8 mouse cellular contexts compared by ENCODE assay signal in genomic region chr2:153047828-153048465, GRCm38 (mm10). TPM values are rescaled to one million over a fixed set of nuclear protein-coding genes. Genes with fewer than 3 reads are reported as not detected.
DNase-seq lines count a peak whose midpoint lies in the region; ATAC-seq and TF ChIP-seq lines count a peak whose summit lies in the region.

No protein-coding gene starts in this region.

- no peak overlapping the region for H3K9ac ChIP-seq in embryonic facial prominence, embryonic 14.5 days (ENCODE audit: low read depth, low read length)
- no peak overlapping the region for H3K9ac ChIP-seq in lung, postnatal 0 days (replicated peaks; ENCODE audit: low read depth)

- DNase-seq in cerebellum, adult 11 months: peak; percentile 74
- peak; percentile 56 for DNase-seq in 3T3-L1 (ENCODE audit: low read depth, low spot score)
- DNase-seq in adrenal gland, postnatal 25 days: peak; percentile 64
- peak; percentile 41 for DNase-seq in embryonic facial prominence, embryonic 14.5 days (ENCODE audit: low spot score)
- DNase-seq in kidney, postnatal 10 days: peak; percentile 72
- peak; percentile 44 for DNase-seq in lung, postnatal 0 days (ENCODE audit: low spot score)
- peak; percentile 45 to 78 for DNase-seq in spleen, postnatal 4 days (ENCODE audit: low spot score in 2 of 2)

- TF ChIP-seq EP300 in lung, postnatal 0 days (IDR thresholded peaks at IDR 0.05): no peak

- no peaks in the 10 kb centered on the region for H3K36me3 ChIP-seq in embryonic facial prominence, embryonic 14.5 days (ENCODE audit: control insufficient read depth, insufficient read depth, low read length)
- H3K36me3 ChIP-seq in lung, postnatal 0 days (ENCODE audit: insufficient read depth, low read length): no peaks in the 10 kb centered on the region

- TF ChIP-seq CTCF in lung, postnatal 0 days (IDR thresholded peaks at IDR 0.05): peak; percentile 88

- H3K4me3 ChIP-seq in embryonic facial prominence, embryonic 14.5 days (ENCODE audit: low read depth, low read length): no peak overlapping the region
- H3K4me3 ChIP-seq in lung, postnatal 0 days (ENCODE audit: low read depth, low read length): no peak overlapping the region

- H3K4me1 ChIP-seq in embryonic facial prominence, embryonic 14.5 days (ENCODE audit: control insufficient read depth, insufficient read depth, low read length): peaks cover 17% of the 10 kb centered on the region
- no peaks in the 10 kb centered on the region for H3K4me1 ChIP-seq in lung, postnatal 0 days (ENCODE audit: insufficient read depth, low read depth, low read length)

- H3K27ac ChIP-seq in embryonic facial prominence, embryonic 14.5 days (replicated peaks; ENCODE audit: low read depth, low read length): no peak overlapping the region
- H3K27ac ChIP-seq in lung, postnatal 0 days (ENCODE audit: low read length): no peak overlapping the region

- 45% methylated on average over 17 of the region's 17 CpGs for WGBS in embryonic facial prominence, embryonic 14.5 days
- 36% methylated on average over 17 of the region's 17 CpGs for WGBS in lung, postnatal 0 days

- ATAC-seq in cerebellum, adult (ENCODE audit: insufficient number of reproducible peaks, low FRiP score, low TSS enrichment): no peak
- ATAC-seq in embryonic facial prominence, embryonic 14.5 days (ENCODE audit: low read depth): no peak
- peak; percentile 26; the same call in 1 of the 2 replicates for ATAC-seq in lung, postnatal 0 days

- no peak overlapping the region for H3K4me2 ChIP-seq in embryonic facial prominence, embryonic 14.5 days (ENCODE audit: low read depth, low read length)
- no peak overlapping the region for H3K4me2 ChIP-seq in lung, postnatal 0 days (replicated peaks; ENCODE audit: low read depth, low read length)

- H3K9me3 ChIP-seq in embryonic facial prominence, embryonic 14.5 days (ENCODE audit: control insufficient read depth, low read length): no peaks in the 10 kb centered on the region
- no peaks in the 10 kb centered on the region for H3K9me3 ChIP-seq in lung, postnatal 0 days (ENCODE audit: low read length)

- H3K27me3 ChIP-seq in embryonic facial prominence, embryonic 14.5 days (replicated peaks; ENCODE audit: control insufficient read depth, insufficient read depth, low read length): peaks cover 21% of the 10 kb centered on the region
- peaks cover 11% of the 10 kb centered on the region; the same call in 1 of the 2 replicates for H3K27me3 ChIP-seq in lung, postnatal 0 days (replicated peaks; ENCODE audit: insufficient read depth, low read length)

RNA-seq across cellular contexts. Expression of gene Xkr7, which starts 16.3 kb away (rescaled TPM):
- 0.57 and 1.4 TPM in 2 replicates for total RNA-seq in adrenal gland, postnatal 25 days (2021)
- polyA plus RNA-seq in embryonic facial prominence, embryonic 14.5 days (2014; fragmentation: Nextera tagmentation; extraction: Ambion mirVana): 0.06 and 0.07 TPM in 2 replicates
- not detected in 2 replicates for polyA plus RNA-seq in lung, postnatal 0 days (2015; fragmentation: Nextera tagmentation; extraction: Ambion mirVana)

RNA-seq across cellular contexts. Expression of gene Ccm2l, which starts 17.8 kb away (rescaled TPM):
- 13.6 and 16.0 TPM in 2 replicates for total RNA-seq in adrenal gland, postnatal 25 days (2021)
- polyA plus RNA-seq in embryonic facial prominence, embryonic 14.5 days (2014; fragmentation: Nextera tagmentation; extraction: Ambion mirVana): 2.7 and 2.9 TPM in 2 replicates
- 10.7 and 11.1 TPM in 2 replicates for polyA plus RNA-seq in lung, postnatal 0 days (2015; fragmentation: Nextera tagmentation; extraction: Ambion mirVana)

RNA-seq across cellular contexts. Expression of gene Pdrg1, which starts 32.7 kb away (rescaled TPM):
- 163 and 187 TPM in 2 replicates for total RNA-seq in adrenal gland, postnatal 25 days (2021)
- 88.8 and 91.4 TPM in 2 replicates for polyA plus RNA-seq in embryonic facial prominence, embryonic 14.5 days (2014; fragmentation: Nextera tagmentation; extraction: Ambion mirVana)
- 76.6 and 97.2 TPM in 2 replicates for polyA plus RNA-seq in lung, postnatal 0 days (2015; fragmentation: Nextera tagmentation; extraction: Ambion mirVana)
